Mouse (Mus musculus) midbrain, embryonic 12.5 days (tissue): ENCODE data around the gene Gsdma2. TPM values are rescaled to one million over a fixed set of nuclear protein-coding genes. Genes with fewer than 3 reads are reported as not detected.
"Not testable (repeated sequence)": the region's sequence is repeated elsewhere in the genome, so short reads cannot be mapped to it uniquely, and the experiment has no call there.

Experiments
- ATAC-seq: fragments of 200-750 bp; cut with Nextera tagmentation; 2 replicates; pipeline ENCODE4 v1.8.0; 2017; ENCODE audit warnings: low read depth, moderate TSS enrichment, moderate library complexity; ENCODE audit not compliant: low FRiP score
- H3K27ac ChIP-seq: fragments of 300-500 bp; sonication (generic); replicated peaks from 2 replicates; pipeline ENCODE4 v1.5.1; 2016; ENCODE audit warnings: mild to moderate bottlenecking
- H3K27me3 ChIP-seq: fragments of 300-500 bp; sonication (generic); 2 replicates; pipeline ENCODE4 v1.6.1; 2016; ENCODE audit warnings: mild to moderate bottlenecking
- H3K36me3 ChIP-seq: fragments of 300-500 bp; sonication (generic); 2 replicates; pipeline ENCODE4 v1.6.1; 2016
- H3K4me1 ChIP-seq: fragments of 300-500 bp; sonication (generic); 2 replicates; pipeline ENCODE4 v1.6.1; 2016
- H3K4me2 ChIP-seq: fragments of 300-500 bp; sonication (generic); replicated peaks from 2 replicates; pipeline ENCODE4 v1.6.1; 2016; ENCODE audit warnings: mild to moderate bottlenecking, moderate library complexity
- H3K4me3 ChIP-seq: fragments of 300-500 bp; sonication (generic); 2 replicates; pipeline ENCODE4 v1.5.1; 2016; ENCODE audit warnings: mild to moderate bottlenecking
- H3K9ac ChIP-seq: fragments of 300-500 bp; sonication (generic); replicated peaks from 2 replicates; pipeline ENCODE4 v1.6.1; 2016; ENCODE audit warnings: mild to moderate bottlenecking, moderate library complexity
- H3K9me3 ChIP-seq: fragments of 300-500 bp; sonication (generic); 2 replicates; pipeline ENCODE4 v1.6.1; 2016; ENCODE audit warnings: mild to moderate bottlenecking
- WGBS: fragments of 180-500 bp; shearing (Covaris S2); methylation state at CpG from one replicate; pipeline ENCODE4 v1.1.7; 2016; 5-methylcytosine and 5-hydroxymethylcytosine counted together
- polyA plus RNA-seq: library from polyadenylated mRNA; unstranded; fragments of >200 nt; fragmentation: Nextera tagmentation; extraction: Ambion mirVana; gene quantifications from 2 replicates; pipeline ENCODE4 v1.2.1, GENCODE M21; 2016

The Gsdma2 gene
- not detected in 2 replicates for polyA plus RNA-seq

GRCm38 (mm10) chr11:98646459-98646858 lies at the start of gene Gsdma2:
Gsdma2 (plus strand) TSS chr11:98646759.
- no peak within 1 kb of the TSS for H3K4me3 ChIP-seq
- no peak for ATAC-seq
- no peaks in the 10 kb centered on the region; the same call in 1 of the 2 replicates for H3K27me3 ChIP-seq
- H3K36me3 ChIP-seq, result no peaks in the 10 kb centered on the region
- H3K9me3 ChIP-seq, result no peaks in the 10 kb centered on the region
- no peak within 1 kb of the TSS for H3K9ac ChIP-seq
- WGBS, result 69% methylated on average over 2 of the region's 2 CpGs
- no peak within 1 kb of the TSS for H3K4me2 ChIP-seq
- H3K27ac ChIP-seq, result no peak within 1 kb of the TSS
- no peaks in the 10 kb centered on the region for H3K4me1 ChIP-seq

DNA sequence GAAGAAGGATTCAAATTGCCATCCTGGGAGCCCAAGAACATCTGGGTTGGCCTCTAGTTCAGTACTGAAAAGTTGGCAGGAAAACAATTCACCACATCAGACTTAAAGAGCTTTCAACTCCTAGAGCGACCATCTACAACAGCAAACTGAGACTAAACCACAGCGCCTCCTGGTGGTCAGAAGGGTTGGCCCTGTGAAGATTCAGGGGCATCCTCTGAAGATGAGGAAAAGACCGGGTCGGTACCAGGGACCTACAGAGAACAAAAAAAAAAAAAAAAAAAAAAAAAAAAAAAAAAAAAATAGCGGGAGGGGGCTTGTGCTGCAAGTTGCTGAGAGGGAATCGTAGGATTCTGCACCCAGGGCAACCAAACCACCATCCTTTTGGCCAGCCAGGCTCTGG lies 49.2 kb upstream of the Gsdma2 start:
- Histone ChIP-seq H3K9ac (no peak overlapping the region), H3K27ac (no peak overlapping the region), H3K4me2 (no peak overlapping the region), H3K36me3 (no peaks in the 10 kb centered on the region), H3K9me3 (no peaks in the 10 kb centered on the region), H3K27me3 (peaks cover 44% of the 10 kb centered on the region), H3K4me1 (peaks cover 5% of the 10 kb centered on the region), H3K4me3 (no peak overlapping the region)
- no peak for ATAC-seq
- 42% methylated on average over 5 of the region's 6 CpGs for WGBS

- no peak for ATAC-seq
- H3K27ac ChIP-seq, result no peak within 1 kb of the TSS
- WGBS, result 87% methylated on average over 8 of the region's 8 CpGs
- H3K4me3 ChIP-seq, result no peak within 1 kb of the TSS
- H3K27me3 ChIP-seq, result peaks cover 41% of the 10 kb centered on the region
- H3K36me3 ChIP-seq, result no peaks in the 10 kb centered on the region
- H3K4me1 ChIP-seq, result peaks cover 7% of the 10 kb centered on the region
- H3K9ac ChIP-seq, result no peak within 1 kb of the TSS
- no peaks in the 10 kb centered on the region for H3K9me3 ChIP-seq
- H3K4me2 ChIP-seq, result no peak within 1 kb of the TSS
Measured at GRCm38 (mm10) chr11:98597991-98598390, 48.6 kb upstream of the Gsdma2 start, which contains the start of gene Lrrc3c. Lrrc3c (plus strand) TSS chr11:98598291.

GRCm38 (mm10) chr11:98598851-98599290 lies 47.7 kb upstream of the Gsdma2 start:
- no peak for ATAC-seq
- H3K36me3 ChIP-seq, result no peaks in the 10 kb centered on the region
- no peaks in the 10 kb centered on the region for H3K9me3 ChIP-seq
- H3K27ac ChIP-seq, result no peak overlapping the region
- no peak overlapping the region for H3K9ac ChIP-seq
- 73% methylated on average over 18 of the region's 18 CpGs for WGBS
- H3K4me1 ChIP-seq, result peaks cover 7% of the 10 kb centered on the region
- no peak overlapping the region for H3K4me2 ChIP-seq
- H3K4me3 ChIP-seq, result no peak overlapping the region
- H3K27me3 ChIP-seq, result peaks cover 41% of the 10 kb centered on the region

GRCm38 (mm10) chr11:98599291-98599690 lies 47.3 kb upstream of the Gsdma2 start:
- H3K9me3 ChIP-seq, result no peaks in the 10 kb centered on the region
- peaks cover 41% of the 10 kb centered on the region for H3K27me3 ChIP-seq
- H3K27ac ChIP-seq, result no peak overlapping the region
- no peaks in the 10 kb centered on the region for H3K36me3 ChIP-seq
- H3K4me2 ChIP-seq, result no peak overlapping the region
- no peak overlapping the region for H3K4me3 ChIP-seq
- H3K9ac ChIP-seq, result no peak overlapping the region
- no peak for ATAC-seq
- H3K4me1 ChIP-seq, result peaks cover 7% of the 10 kb centered on the region
- WGBS, result 44% methylated on average over 18 of the region's 18 CpGs

- Histone ChIP-seq H3K27me3 (peaks cover 55% of the 10 kb centered on the region), H3K9me3 (no peaks in the 10 kb centered on the region), H3K4me3 (peak overlapping the region; percentile 33), H3K36me3 (no peaks in the 10 kb centered on the region), H3K9ac (0 out of 2 replicates have a peak overlapping the region, but pooled peaks have one; percentile 28), H3K4me2 (peak overlapping the region; percentile 59), H3K27ac (no peak overlapping the region), H3K4me1 (peaks cover 7% of the 10 kb centered on the region)
- ATAC-seq, result peak; percentile 52; the same call in 1 of the 2 replicates
- WGBS, result 2% methylated on average over 20 of the region's 20 CpGs
Measured at GRCm38 (mm10) chr11:98602090-98602690, 44.4 kb upstream of the Gsdma2 start.

DNA sequence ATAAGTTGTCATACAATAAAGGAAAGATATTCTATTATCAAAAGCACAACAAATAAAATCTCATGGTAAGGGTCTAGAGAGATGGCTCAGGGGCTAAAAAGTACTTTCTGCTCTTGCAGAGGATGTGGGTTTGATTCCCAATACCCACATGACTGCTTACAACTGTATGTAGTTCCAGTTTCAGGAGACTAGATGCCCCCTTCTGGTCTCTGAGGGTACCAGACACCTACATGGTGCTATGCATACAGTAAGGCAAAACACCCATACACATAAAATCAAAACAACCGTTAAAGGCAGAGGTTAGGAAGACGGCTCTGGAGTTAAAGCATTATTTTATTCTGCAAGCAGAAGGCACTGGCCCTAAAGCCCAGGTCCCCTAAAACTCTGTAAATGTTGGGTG lies 42.6 kb upstream of the Gsdma2 start:
- Histone ChIP-seq H3K4me3 (no peak overlapping the region), H3K4me2 (no peak overlapping the region), H3K9ac (no peak overlapping the region), H3K27me3 (peaks cover 43% of the 10 kb centered on the region), H3K36me3 (no peaks in the 10 kb centered on the region), H3K9me3 (no peaks in the 10 kb centered on the region), H3K4me1 (peaks cover 7% of the 10 kb centered on the region), H3K27ac (no peak overlapping the region)
- ATAC-seq, result no peak
- 90% methylated on average over 2 of the region's 2 CpGs for WGBS

- H3K4me3 ChIP-seq, H3K9ac ChIP-seq, H3K36me3 ChIP-seq, H3K27ac ChIP-seq, ATAC-seq, H3K9me3 ChIP-seq, H3K4me1 ChIP-seq, H3K4me2 ChIP-seq: not testable (repeated sequence)
- 71% methylated on average over 6 of the region's 6 CpGs for WGBS
- H3K27me3 ChIP-seq, result peaks cover 33% of the 10 kb centered on the region; the same call in 1 of the 2 replicates
Measured at GRCm38 (mm10) chr11:98604911-98605310, 41.6 kb upstream of the Gsdma2 start.

DNA sequence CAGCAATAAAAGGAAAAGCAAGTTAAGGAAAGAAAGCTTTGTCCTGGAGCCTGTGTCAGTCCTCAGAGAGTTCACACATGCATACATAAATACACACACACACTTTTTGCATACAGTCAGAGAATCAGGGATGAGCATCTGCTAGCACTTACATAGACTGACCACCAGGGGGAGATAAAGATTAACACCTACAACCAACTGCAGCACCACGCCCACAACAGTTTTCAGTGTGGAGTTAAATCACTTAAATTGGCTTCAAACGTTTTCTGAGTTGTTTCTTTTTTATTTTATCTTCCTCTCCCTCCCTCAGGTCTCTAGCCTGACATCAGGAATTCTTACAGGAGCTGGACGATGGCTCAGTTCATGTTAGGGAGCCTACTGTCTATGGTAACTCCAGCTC lies 39.8 kb upstream of the Gsdma2 start:
- no peak for ATAC-seq
- H3K4me3 ChIP-seq, result no peak overlapping the region
- no peak overlapping the region for H3K9ac ChIP-seq
- peaks cover 19% of the 10 kb centered on the region; the same call in 1 of the 2 replicates for H3K27me3 ChIP-seq
- H3K4me1 ChIP-seq, result peaks cover 7% of the 10 kb centered on the region
- H3K27ac ChIP-seq, result no peak overlapping the region
- no peaks in the 10 kb centered on the region for H3K9me3 ChIP-seq
- H3K36me3 ChIP-seq, result no peaks in the 10 kb centered on the region
- 15% methylated on average over 3 of the region's 3 CpGs for WGBS
- no peak overlapping the region for H3K4me2 ChIP-seq

GRCm38 (mm10) chr11:98620791-98621190 lies 25.8 kb upstream of the Gsdma2 start:
- no peak overlapping the region for H3K4me2 ChIP-seq
- no peak overlapping the region for H3K27ac ChIP-seq
- H3K9me3 ChIP-seq, result peaks cover 6% of the 10 kb centered on the region; the same call in 1 of the 2 replicates
- no peaks in the 10 kb centered on the region for H3K36me3 ChIP-seq
- H3K27me3 ChIP-seq, result no peaks in the 10 kb centered on the region
- no peaks in the 10 kb centered on the region for H3K4me1 ChIP-seq
- no peak overlapping the region for H3K9ac ChIP-seq
- no peak overlapping the region for H3K4me3 ChIP-seq
- 94% methylated on average over 13 of the region's 13 CpGs for WGBS
- no peak for ATAC-seq

- ATAC-seq, H3K4me2 ChIP-seq, H3K36me3 ChIP-seq, H3K27ac ChIP-seq, H3K9me3 ChIP-seq, H3K27me3 ChIP-seq, H3K9ac ChIP-seq, H3K4me1 ChIP-seq, H3K4me3 ChIP-seq: not testable (repeated sequence)
- 87% methylated on average over 6 of the region's 6 CpGs for WGBS
Measured at GRCm38 (mm10) chr11:98623981-98624380, 22.6 kb upstream of the Gsdma2 start.

DNA sequence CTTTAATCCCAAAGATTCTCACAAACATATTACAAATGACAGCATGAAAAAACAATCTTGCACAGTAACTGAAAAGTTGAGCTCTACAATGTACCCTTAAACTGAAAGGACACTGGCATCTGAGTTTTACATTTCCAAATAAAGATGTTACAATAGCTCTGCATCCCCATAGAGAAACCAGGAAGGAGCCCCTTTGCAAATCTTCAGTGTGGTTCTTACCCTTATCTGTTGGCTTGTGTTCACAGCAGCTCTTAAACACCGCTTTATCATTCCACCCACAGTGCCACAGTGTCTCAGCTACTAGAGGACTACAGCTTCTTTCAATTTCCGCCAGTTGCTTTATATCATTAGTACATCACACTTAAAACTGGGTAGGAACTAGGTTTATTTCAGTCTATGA lies 22.2 kb upstream of the Gsdma2 start:
- not testable (repeated sequence) for H3K27ac ChIP-seq, H3K4me2 ChIP-seq, ATAC-seq, H3K27me3 ChIP-seq, H3K4me3 ChIP-seq, H3K9ac ChIP-seq, H3K9me3 ChIP-seq, H3K4me1 ChIP-seq, H3K36me3 ChIP-seq
- WGBS, result 95% methylated on average over 2 of the region's 2 CpGs
